Mouse (Mus musculus): ENCODE measurements around the gene Fcgr3. TPM values are rescaled to one million over a fixed set of nuclear protein-coding genes. Genes with fewer than 3 reads are reported as not detected.
"Not testable (repeated sequence)": the region's sequence is repeated elsewhere in the genome, so short reads cannot be mapped to it uniquely, and the experiment has no call there.

Gene Fcgr3
- 0.32 and 0.40 TPM in 2 replicates for total RNA-seq (2012; rRNA removed)

- Histone ChIP-seq H3K4me3 (ENCODE audit: insufficient read depth in 1 of 2, low read depth in 1 of 2, low read length in 2 of 2, poor library complexity in 1 of 2, severe bottlenecking in 1 of 2) (peak within 1 kb of the TSS; percentile 20 to 44), H3K9ac (ENCODE audit: insufficient read depth, low read depth, low read length, poor library complexity, severe bottlenecking) (peak within 1 kb of the TSS; percentile 2; the same call in 1 of the 2 replicates)
- H3K4me1 ChIP-seq (ENCODE audit: control insufficient read depth in 2 of 2, insufficient read depth in 2 of 2, low read length in 2 of 2, poor library complexity in 1 of 2); H3K27ac ChIP-seq (ENCODE audit: insufficient read depth, low read depth, low read length, poor library complexity, severe bottlenecking); H3K36me3 ChIP-seq (ENCODE audit: control insufficient read depth, insufficient read depth, low read length, poor library complexity, severe bottlenecking); H3K9me3 ChIP-seq (ENCODE audit: control insufficient read depth, insufficient read depth, low read depth, low read length); in situ Hi-C loops (cut with MboI; ENCODE audit: low sequenced_read_pairs in 2 of 2, unreplicated experiment in 2 of 2): not testable (repeated sequence)
- peak; percentile 90 for DNase-seq (ENCODE audit: low read depth, low spot score)
Measured at GRCm38 (mm10) chr1:171064491-171065242, at the start of gene Fcgr3. Gene Fcgr3 (minus strand): TSS chr1:171064935.

GRCm38 (mm10) chr1:171113873-171114299, 49.2 kb upstream of the Fcgr3 start, which contains the start of gene Cfap126:
Gene Cfap126 (plus strand): TSS chr1:171113918.
- no peak for TF ChIP-seq ZNF384 (IDR thresholded peaks at IDR 0.05; ENCODE audit: low read depth, low read length)
- no peak for TF ChIP-seq ZC3H11A (IDR thresholded peaks at IDR 0.05; ENCODE audit: borderline replicate concordance, low read depth, low read length)
- TF ChIP-seq CHD2 (IDR thresholded peaks at IDR 0.05; ENCODE audit: low read depth, low read length) = no peak
- no peak for TF ChIP-seq HCFC1 (IDR thresholded peaks at IDR 0.05; ENCODE audit: borderline replicate concordance, insufficient read depth, low read length)
- no peak for TF ChIP-seq MAFK (IDR thresholded peaks at IDR 0.05; ENCODE audit: insufficient read depth, low read depth, low read length)
- in situ Hi-C loops (cut with MboI; ENCODE audit: low sequenced_read_pairs in 2 of 2, unreplicated experiment in 2 of 2) = loop anchor here (5.0 to 10.0 kb wide), 2 partner anchors 128 to 131 kb away; no protein-coding TSS in a partner anchor
- Histone ChIP-seq H3K36me3 (ENCODE audit: control insufficient read depth, insufficient read depth, low read length, poor library complexity, severe bottlenecking) (no peaks in the 10 kb centered on the region), H3K9ac (ENCODE audit: insufficient read depth, low read depth, low read length, poor library complexity, severe bottlenecking) (peak within 1 kb of the TSS; percentile 71), H3K4me3 (ENCODE audit: insufficient read depth in 1 of 2, low read depth in 1 of 2, low read length in 2 of 2, poor library complexity in 1 of 2, severe bottlenecking in 1 of 2) (peak within 1 kb of the TSS; percentile 66 to 67), H3K27ac (ENCODE audit: insufficient read depth, low read depth, low read length, poor library complexity, severe bottlenecking) (no peak within 1 kb of the TSS), H3K9me3 (ENCODE audit: control insufficient read depth, insufficient read depth, low read depth, low read length) (no peaks in the 10 kb centered on the region; the same call in 1 of the 2 replicates), H3K4me1 (ENCODE audit: control insufficient read depth in 2 of 2, insufficient read depth in 2 of 2, low read length in 2 of 2, poor library complexity in 1 of 2) (peaks cover 2% of the 10 kb centered on the region in 2 experiments; a peak in 1 of 4 replicates)
- DNase-seq (ENCODE audit: low read depth, low spot score) = no peak

- no peak for DNase-seq (ENCODE audit: low read depth, low spot score)
- no peak overlapping the region for H3K4me3 ChIP-seq (ENCODE audit: insufficient read depth in 1 of 2, low read depth in 1 of 2, low read length in 2 of 2, poor library complexity in 1 of 2, severe bottlenecking in 1 of 2)
- no peaks in the 10 kb centered on the region for H3K36me3 ChIP-seq (ENCODE audit: control insufficient read depth, insufficient read depth, low read length, poor library complexity, severe bottlenecking)
- in situ Hi-C loops (cut with MboI; ENCODE audit: low sequenced_read_pairs in 2 of 2, unreplicated experiment in 2 of 2) = loop anchor here (5.0 to 10.0 kb wide), 2 partner anchors 129 to 132 kb away; no protein-coding TSS in a partner anchor
- H3K4me1 ChIP-seq (ENCODE audit: control insufficient read depth in 2 of 2, insufficient read depth in 2 of 2, low read length in 2 of 2, poor library complexity in 1 of 2) = peaks cover 2% of the 10 kb centered on the region in 2 experiments; a peak in 1 of 4 replicates
- TF ChIP-seq ZC3H11A (IDR thresholded peaks at IDR 0.05; ENCODE audit: borderline replicate concordance, low read depth, low read length) (no peak), ZNF384 (IDR thresholded peaks at IDR 0.05; ENCODE audit: low read depth, low read length) (no peak), CHD2 (IDR thresholded peaks at IDR 0.05; ENCODE audit: low read depth, low read length) (no peak), MAFK (IDR thresholded peaks at IDR 0.05; ENCODE audit: insufficient read depth, low read depth, low read length) (no peak), HCFC1 (IDR thresholded peaks at IDR 0.05; ENCODE audit: borderline replicate concordance, insufficient read depth, low read length) (no peak)
- H3K27ac ChIP-seq (ENCODE audit: insufficient read depth, low read depth, low read length, poor library complexity, severe bottlenecking) = no peak overlapping the region
- H3K9me3 ChIP-seq (ENCODE audit: control insufficient read depth, insufficient read depth, low read depth, low read length) = no peaks in the 10 kb centered on the region; the same call in none of the 2 replicates
- no peak overlapping the region for H3K9ac ChIP-seq (ENCODE audit: insufficient read depth, low read depth, low read length, poor library complexity, severe bottlenecking)
Measured at GRCm38 (mm10) chr1:171112986-171113385, 48.3 kb upstream of the Fcgr3 start.

- H3K36me3 ChIP-seq (ENCODE audit: control insufficient read depth, insufficient read depth, low read length, poor library complexity, severe bottlenecking) = no peaks in the 10 kb centered on the region
- no peak for DNase-seq (ENCODE audit: low read depth, low spot score)
- no peak overlapping the region for H3K27ac ChIP-seq (ENCODE audit: insufficient read depth, low read depth, low read length, poor library complexity, severe bottlenecking)
- H3K4me1 ChIP-seq (ENCODE audit: control insufficient read depth in 2 of 2, insufficient read depth in 2 of 2, low read length in 2 of 2, poor library complexity in 1 of 2) = peaks cover 2% of the 10 kb centered on the region in 2 experiments; a peak in 1 of 4 replicates
- H3K9me3 ChIP-seq (ENCODE audit: control insufficient read depth, insufficient read depth, low read depth, low read length) = no peaks in the 10 kb centered on the region; the same call in none of the 2 replicates
- peak overlapping the region; percentile 59 for H3K9ac ChIP-seq (ENCODE audit: insufficient read depth, low read depth, low read length, poor library complexity, severe bottlenecking)
- no peak for TF ChIP-seq ZNF384 (IDR thresholded peaks at IDR 0.05; ENCODE audit: low read depth, low read length)
- no peak for TF ChIP-seq HCFC1 (IDR thresholded peaks at IDR 0.05; ENCODE audit: borderline replicate concordance, insufficient read depth, low read length)
- no peak for TF ChIP-seq CHD2 (IDR thresholded peaks at IDR 0.05; ENCODE audit: low read depth, low read length)
- no peak for TF ChIP-seq ZC3H11A (IDR thresholded peaks at IDR 0.05; ENCODE audit: borderline replicate concordance, low read depth, low read length)
- TF ChIP-seq MAFK (IDR thresholded peaks at IDR 0.05; ENCODE audit: insufficient read depth, low read depth, low read length) = no peak
- H3K4me3 ChIP-seq (ENCODE audit: insufficient read depth in 1 of 2, low read depth in 1 of 2, low read length in 2 of 2, poor library complexity in 1 of 2, severe bottlenecking in 1 of 2) = peak overlapping the region; percentile 61 to 64
- in situ Hi-C loops (cut with MboI; ENCODE audit: low sequenced_read_pairs in 2 of 2, unreplicated experiment in 2 of 2) = loop anchor here (5.0 to 10.0 kb wide), 2 partner anchors 130 to 133 kb away; no protein-coding TSS in a partner anchor
Measured at GRCm38 (mm10) chr1:171111781-171112575, 47.2 kb upstream of the Fcgr3 start.
